Mouse (Mus musculus): Measurements from ENCODE around the gene Zbtb20. TPM values are rescaled to one million over a fixed set of nuclear protein-coding genes. Genes with fewer than 3 reads are reported as not detected.

Gene Zbtb20
- polyA plus RNA-seq, 1 experiment from 2014 or later: 44.6 TPM

DNA sequence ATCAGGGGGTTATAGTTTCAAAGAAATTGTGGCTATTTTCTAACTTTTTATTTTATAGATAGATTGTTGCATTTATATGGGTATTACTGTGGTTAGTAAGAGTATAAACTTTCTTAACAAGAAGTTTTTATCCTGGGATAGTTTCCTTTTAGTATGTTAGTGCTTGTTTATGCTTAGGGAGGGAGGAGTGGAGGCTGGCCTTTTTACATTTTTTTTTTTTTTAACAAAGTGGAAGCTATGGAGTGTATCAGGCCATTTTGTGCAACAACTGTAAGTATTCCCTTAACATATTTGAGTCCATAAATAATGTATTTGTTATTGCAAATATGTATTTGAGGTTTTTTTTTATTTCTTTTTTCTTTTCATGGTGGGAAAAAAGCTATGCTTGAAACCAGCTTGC, 32.7 kb downstream of the Zbtb20 start:
- no peaks in the 10 kb centered on the region for H3K9me3 ChIP-seq (ENCODE audit: low read length)
- peak overlapping the region; percentile 45; the same call in 1 of the 2 replicates for H3K4me2 ChIP-seq (replicated peaks; ENCODE audit: low read depth, low read length)
- no peak overlapping the region for H3K27ac ChIP-seq (ENCODE audit: low read length)
- no peaks in the 10 kb centered on the region for H3K27me3 ChIP-seq (ENCODE audit: insufficient read depth, low read length)
- no peak overlapping the region for H3K9ac ChIP-seq (replicated peaks; ENCODE audit: low read length)
- ATAC-seq (ENCODE audit: low FRiP score, low TSS enrichment): no peak
- no peaks in the 10 kb centered on the region for H3K36me3 ChIP-seq (ENCODE audit: insufficient read depth, low read length)
- peaks cover 8% of the 10 kb centered on the region for H3K4me1 ChIP-seq (ENCODE audit: insufficient read depth, low read length)
- peak overlapping the region; percentile 22; the same call in 1 of the 2 replicates for H3K4me3 ChIP-seq (ENCODE audit: low read length)

- Histone ChIP-seq H3K27ac (ENCODE audit: low read length) (no peak overlapping the region), H3K9ac (replicated peaks; ENCODE audit: low read length) (no peak overlapping the region), H3K4me1 (ENCODE audit: insufficient read depth, low read length) (peaks cover 8% of the 10 kb centered on the region), H3K4me3 (ENCODE audit: low read length) (peak overlapping the region; percentile 27; the same call in 1 of the 2 replicates), H3K27me3 (ENCODE audit: insufficient read depth, low read length) (no peaks in the 10 kb centered on the region), H3K36me3 (ENCODE audit: insufficient read depth, low read length) (no peaks in the 10 kb centered on the region), H3K9me3 (ENCODE audit: low read length) (no peaks in the 10 kb centered on the region), H3K4me2 (replicated peaks; ENCODE audit: low read depth, low read length) (peak overlapping the region; percentile 32; the same call in 1 of the 2 replicates)
- ATAC-seq (ENCODE audit: low FRiP score, low TSS enrichment): no peak
- WGBS: 67% methylated on average over 5 of the region's 5 CpGs
Measured at GRCm38 (mm10) chr16:42908896-42909295, 33.2 kb downstream of the Zbtb20 start.

DNA sequence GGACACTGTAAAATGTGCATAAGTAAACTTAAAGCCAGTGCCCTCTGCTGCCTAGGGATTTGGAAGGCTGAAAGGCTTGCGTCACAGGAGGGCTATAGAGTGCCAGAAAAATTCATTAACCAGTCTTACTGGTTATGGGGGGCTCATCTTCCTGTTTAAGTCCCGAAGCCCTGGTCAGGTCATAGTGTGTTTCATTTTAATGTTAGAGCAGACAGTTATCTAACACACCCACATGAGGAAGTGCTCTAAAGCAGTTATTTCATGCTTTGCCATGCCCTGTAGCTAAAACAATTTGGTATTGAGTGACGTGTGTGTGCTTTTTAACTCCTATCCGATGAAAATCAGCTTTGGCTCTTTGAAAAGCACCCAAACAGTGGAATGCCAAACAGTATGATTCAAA, 34.3 kb downstream of the Zbtb20 start:
- H3K4me3 ChIP-seq (ENCODE audit: low read length): no peak overlapping the region
- H3K9me3 ChIP-seq (ENCODE audit: low read length): no peaks in the 10 kb centered on the region
- ATAC-seq (ENCODE audit: low FRiP score, low TSS enrichment): no peak
- peaks cover 8% of the 10 kb centered on the region for H3K4me1 ChIP-seq (ENCODE audit: insufficient read depth, low read length)
- WGBS: 25% methylated on average over 4 of the region's 4 CpGs
- H3K36me3 ChIP-seq (ENCODE audit: insufficient read depth, low read length): no peaks in the 10 kb centered on the region
- no peaks in the 10 kb centered on the region for H3K27me3 ChIP-seq (ENCODE audit: insufficient read depth, low read length)
- peak overlapping the region; percentile 34 for H3K4me2 ChIP-seq (replicated peaks; ENCODE audit: low read depth, low read length)
- peak overlapping the region; percentile 29 for H3K27ac ChIP-seq (ENCODE audit: low read length)
- H3K9ac ChIP-seq (replicated peaks; ENCODE audit: low read length): 0 out of 2 replicates have a peak overlapping the region, but pooled peaks have one; percentile 38

DNA sequence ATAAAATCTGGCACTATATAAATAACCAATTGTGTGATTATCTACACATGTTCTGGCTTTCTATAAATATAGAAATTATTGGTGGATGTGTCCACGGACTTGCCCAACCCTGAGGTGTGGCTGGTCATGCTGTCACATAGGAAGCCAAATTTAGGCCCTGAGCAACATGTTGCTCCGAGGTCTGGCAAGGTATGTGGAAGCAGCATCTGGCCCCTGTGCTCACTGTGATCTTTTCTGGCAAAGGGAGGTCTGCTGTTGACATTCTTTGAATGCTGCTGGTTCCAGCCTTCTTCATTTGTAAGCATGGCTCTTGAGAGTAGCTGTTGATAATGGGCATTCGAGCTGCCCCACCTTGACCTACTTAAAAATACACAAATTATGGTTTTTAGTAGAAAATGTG, 35.0 kb downstream of the Zbtb20 start:
- H3K4me1 ChIP-seq (ENCODE audit: insufficient read depth, low read length): peaks cover 8% of the 10 kb centered on the region
- no peaks in the 10 kb centered on the region for H3K36me3 ChIP-seq (ENCODE audit: insufficient read depth, low read length)
- H3K9ac ChIP-seq (replicated peaks; ENCODE audit: low read length): no peak overlapping the region
- no peak overlapping the region for H3K4me3 ChIP-seq (ENCODE audit: low read length)
- no peaks in the 10 kb centered on the region for H3K27me3 ChIP-seq (ENCODE audit: insufficient read depth, low read length)
- H3K27ac ChIP-seq (ENCODE audit: low read length): no peak overlapping the region
- no peak for ATAC-seq (ENCODE audit: low FRiP score, low TSS enrichment)
- WGBS: 68% methylated on average over 3 of the region's 3 CpGs
- H3K4me2 ChIP-seq (replicated peaks; ENCODE audit: low read depth, low read length): no peak overlapping the region
- H3K9me3 ChIP-seq (ENCODE audit: low read length): no peaks in the 10 kb centered on the region

- no peak for ATAC-seq (ENCODE audit: low FRiP score, low TSS enrichment)
- no peak overlapping the region for H3K4me2 ChIP-seq (replicated peaks; ENCODE audit: low read depth, low read length)
- peaks cover 8% of the 10 kb centered on the region for H3K4me1 ChIP-seq (ENCODE audit: insufficient read depth, low read length)
- 86% methylated on average over 4 of the region's 4 CpGs for WGBS
- H3K9ac ChIP-seq (replicated peaks; ENCODE audit: low read length): no peak overlapping the region
- H3K9me3 ChIP-seq (ENCODE audit: low read length): no peaks in the 10 kb centered on the region
- H3K36me3 ChIP-seq (ENCODE audit: insufficient read depth, low read length): no peaks in the 10 kb centered on the region
- H3K27me3 ChIP-seq (ENCODE audit: insufficient read depth, low read length): no peaks in the 10 kb centered on the region
- H3K27ac ChIP-seq (ENCODE audit: low read length): no peak overlapping the region
- H3K4me3 ChIP-seq (ENCODE audit: low read length): no peak overlapping the region
Measured at GRCm38 (mm10) chr16:42911326-42911725, 35.6 kb downstream of the Zbtb20 start.

DNA sequence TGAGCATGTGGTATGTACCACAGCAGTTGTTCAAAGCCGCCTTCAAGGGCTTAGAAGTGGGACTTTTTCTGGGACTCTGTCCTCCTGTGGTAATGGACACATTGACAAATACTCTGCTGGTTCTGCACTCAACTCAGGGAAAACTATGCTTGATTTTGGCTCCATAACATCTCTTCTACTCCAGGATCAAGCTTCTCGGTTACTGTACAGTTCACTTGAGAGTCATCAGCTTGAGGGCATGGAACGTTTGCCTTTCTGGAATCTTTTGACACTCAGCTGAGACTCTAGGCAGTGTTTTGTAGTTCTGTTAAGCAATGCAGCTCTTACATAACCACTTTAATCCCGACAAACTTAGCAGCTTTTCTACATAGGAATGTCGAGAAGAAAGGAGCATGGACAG, 36.1 kb downstream of the Zbtb20 start:
- 77% methylated on average over 5 of the region's 5 CpGs for WGBS
- ATAC-seq (ENCODE audit: low FRiP score, low TSS enrichment): no peak
- H3K4me2 ChIP-seq (replicated peaks; ENCODE audit: low read depth, low read length): no peak overlapping the region
- no peaks in the 10 kb centered on the region for H3K36me3 ChIP-seq (ENCODE audit: insufficient read depth, low read length)
- no peak overlapping the region for H3K9ac ChIP-seq (replicated peaks; ENCODE audit: low read length)
- H3K4me3 ChIP-seq (ENCODE audit: low read length): no peak overlapping the region
- no peaks in the 10 kb centered on the region for H3K9me3 ChIP-seq (ENCODE audit: low read length)
- no peaks in the 10 kb centered on the region for H3K27me3 ChIP-seq (ENCODE audit: insufficient read depth, low read length)
- H3K4me1 ChIP-seq (ENCODE audit: insufficient read depth, low read length): peaks cover 8% of the 10 kb centered on the region
- H3K27ac ChIP-seq (ENCODE audit: low read length): no peak overlapping the region

- Histone ChIP-seq H3K4me1 (ENCODE audit: insufficient read depth, low read length) (peaks cover 8% of the 10 kb centered on the region), H3K4me3 (ENCODE audit: low read length) (no peak overlapping the region), H3K9ac (replicated peaks; ENCODE audit: low read length) (no peak overlapping the region), H3K36me3 (ENCODE audit: insufficient read depth, low read length) (no peaks in the 10 kb centered on the region), H3K9me3 (ENCODE audit: low read length) (no peaks in the 10 kb centered on the region), H3K27ac (ENCODE audit: low read length) (no peak overlapping the region), H3K4me2 (replicated peaks; ENCODE audit: low read depth, low read length) (no peak overlapping the region), H3K27me3 (ENCODE audit: insufficient read depth, low read length) (no peaks in the 10 kb centered on the region)
- ATAC-seq (ENCODE audit: low FRiP score, low TSS enrichment): no peak
- WGBS: 76% methylated on average over 8 of the region's 8 CpGs
Measured at GRCm38 (mm10) chr16:42913291-42913690, 37.6 kb downstream of the Zbtb20 start.

- H3K27ac ChIP-seq (ENCODE audit: low read length): peak overlapping the region; percentile 12; the same call in 1 of the 2 replicates
- H3K36me3 ChIP-seq (ENCODE audit: insufficient read depth, low read length): no peaks in the 10 kb centered on the region
- peak; percentile 87; the same call in 1 of the 2 replicates for ATAC-seq (ENCODE audit: low FRiP score, low TSS enrichment)
- WGBS: 46% methylated on average over 8 of the region's 8 CpGs
- H3K9me3 ChIP-seq (ENCODE audit: low read length): no peaks in the 10 kb centered on the region
- no peak overlapping the region for H3K4me2 ChIP-seq (replicated peaks; ENCODE audit: low read depth, low read length)
- H3K27me3 ChIP-seq (ENCODE audit: insufficient read depth, low read length): no peaks in the 10 kb centered on the region
- no peak overlapping the region for H3K9ac ChIP-seq (replicated peaks; ENCODE audit: low read length)
- peaks cover 8% of the 10 kb centered on the region for H3K4me1 ChIP-seq (ENCODE audit: insufficient read depth, low read length)
- H3K4me3 ChIP-seq (ENCODE audit: low read length): no peak overlapping the region
Measured at GRCm38 (mm10) chr16:42914457-42915085, 38.9 kb downstream of the Zbtb20 start.

DNA sequence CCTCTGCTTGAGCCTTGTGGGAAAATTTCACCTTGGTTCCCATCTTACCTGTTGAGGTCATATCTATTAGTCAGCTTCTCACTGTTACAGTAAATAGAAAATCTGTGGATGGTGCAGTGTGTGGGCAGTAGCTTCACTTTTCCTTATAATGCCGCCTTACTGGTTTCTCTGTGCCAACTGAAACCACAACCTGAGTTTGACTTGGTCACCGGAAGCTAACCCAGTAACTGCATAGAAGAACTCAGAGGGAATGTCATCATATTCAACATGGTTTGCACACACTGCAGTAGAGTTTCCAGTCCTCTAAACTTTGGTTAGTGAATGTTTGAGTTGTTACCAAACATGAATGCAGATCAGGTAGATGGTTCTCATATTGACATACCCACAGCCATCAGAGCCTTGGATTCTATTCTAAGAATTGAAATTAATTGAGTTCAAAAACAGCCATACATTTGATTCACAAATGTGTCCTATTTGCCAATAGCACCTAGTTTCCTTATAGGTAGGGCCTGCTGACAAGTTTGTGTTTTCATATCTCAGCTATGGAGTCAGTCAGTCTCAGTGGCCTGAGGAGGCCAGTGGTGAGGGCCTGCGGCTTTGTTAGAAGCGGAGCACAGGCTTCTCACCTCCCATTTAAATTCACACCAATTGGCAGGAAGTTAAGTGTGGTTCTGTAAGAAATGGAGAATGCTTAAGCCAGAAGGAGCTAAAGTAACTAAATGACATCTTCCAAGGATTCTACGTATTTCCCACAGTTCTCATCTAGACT, 44.5 kb downstream of the Zbtb20 start:
- no peaks in the 10 kb centered on the region for H3K27me3 ChIP-seq (ENCODE audit: insufficient read depth, low read length)
- WGBS: 93% methylated on average over 5 of the region's 5 CpGs
- H3K4me1 ChIP-seq (ENCODE audit: insufficient read depth, low read length): no peaks in the 10 kb centered on the region
- H3K9me3 ChIP-seq (ENCODE audit: low read length): no peaks in the 10 kb centered on the region
- no peak overlapping the region for H3K9ac ChIP-seq (replicated peaks; ENCODE audit: low read length)
- H3K4me2 ChIP-seq (replicated peaks; ENCODE audit: low read depth, low read length): no peak overlapping the region
- no peak overlapping the region for H3K27ac ChIP-seq (ENCODE audit: low read length)
- no peaks in the 10 kb centered on the region for H3K36me3 ChIP-seq (ENCODE audit: insufficient read depth, low read length)
- no peak for ATAC-seq (ENCODE audit: low FRiP score, low TSS enrichment)
- H3K4me3 ChIP-seq (ENCODE audit: low read length): no peak overlapping the region

- no peak overlapping the region for H3K4me3 ChIP-seq (ENCODE audit: low read length)
- no peak overlapping the region for H3K9ac ChIP-seq (replicated peaks; ENCODE audit: low read length)
- ATAC-seq (ENCODE audit: low FRiP score, low TSS enrichment): no peak
- H3K9me3 ChIP-seq (ENCODE audit: low read length): no peaks in the 10 kb centered on the region
- no peak overlapping the region for H3K27ac ChIP-seq (ENCODE audit: low read length)
- H3K4me1 ChIP-seq (ENCODE audit: insufficient read depth, low read length): no peaks in the 10 kb centered on the region
- H3K27me3 ChIP-seq (ENCODE audit: insufficient read depth, low read length): no peaks in the 10 kb centered on the region
- H3K36me3 ChIP-seq (ENCODE audit: insufficient read depth, low read length): no peaks in the 10 kb centered on the region
- WGBS: 72% methylated on average over 4 of the region's 4 CpGs
- no peak overlapping the region for H3K4me2 ChIP-seq (replicated peaks; ENCODE audit: low read depth, low read length)
Measured at GRCm38 (mm10) chr16:42921436-42921835, 45.8 kb downstream of the Zbtb20 start.
